Mouse (Mus musculus): Measurements from ENCODE around the gene Bicdl1.

DNA sequence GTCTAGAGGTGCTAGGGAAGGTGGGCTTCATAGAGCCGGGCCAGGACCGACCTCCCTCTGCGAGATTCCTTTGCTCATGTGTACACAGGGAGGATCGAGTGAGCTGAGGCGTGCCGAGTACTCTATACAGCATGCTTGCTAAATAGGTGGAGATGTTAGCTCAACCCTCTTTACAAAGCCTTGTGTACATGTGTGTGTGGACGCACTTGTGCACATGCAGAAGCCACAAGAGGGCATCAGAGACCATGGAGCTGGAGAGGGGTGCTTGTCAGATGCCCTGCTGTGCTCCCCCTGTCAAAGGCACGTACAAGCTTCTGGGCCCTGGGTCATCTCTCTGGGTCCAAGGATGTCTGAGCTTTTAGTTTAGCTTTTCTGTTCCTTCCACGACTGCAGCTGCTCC lies 87.2 kb downstream of the Bicdl1 start:
- TF ChIP-seq CTCF (IDR thresholded peaks at IDR 0.05; ENCODE audit: low read depth, low read length) (no peak), GATA1 (IDR thresholded peaks at IDR 0.05; ENCODE audit: borderline replicate concordance, low read length) (no peak), GATA2 (IDR thresholded peaks at IDR 0.05; ENCODE audit: borderline replicate concordance, low read depth, low read length) (no peak)
